Mouse (Mus musculus) megakaryocyte, adult 5-6 weeks (primary cell): Measurements from ENCODE around the gene Foxa3. TPM values are rescaled to one million over a fixed set of nuclear protein-coding genes. Genes with fewer than 3 reads are reported as not detected.

ENCODE experiments used
- ATAC-seq: 2 replicates; pipeline ENCODE4 v1.8.0; 2016; ENCODE audit warnings: mild to moderate bottlenecking, inconsistent platforms; ENCODE audit not compliant: poor library complexity, severe bottlenecking
- total RNA-seq, 2 experiments: library from RNA; stranded (forward) in 1 of 2; stranded (reverse) in 1 of 2; fragments of 153-499, 151-499 nt in 1 of 2; fragments of 221-1000, 200-1000 nt in 1 of 2; gene quantifications; 2 replicates each; pipeline versions ENCODE4 v1.2.3 to v1.2.4; 2015 to 2017

Gene Foxa3
- total RNA-seq, 2 experiments from 2014 or later: not detected

GRCm38 (mm10) chr7:19028067-19028466, 4.7 kb upstream of the Foxa3 start:
- no peak for ATAC-seq

DNA sequence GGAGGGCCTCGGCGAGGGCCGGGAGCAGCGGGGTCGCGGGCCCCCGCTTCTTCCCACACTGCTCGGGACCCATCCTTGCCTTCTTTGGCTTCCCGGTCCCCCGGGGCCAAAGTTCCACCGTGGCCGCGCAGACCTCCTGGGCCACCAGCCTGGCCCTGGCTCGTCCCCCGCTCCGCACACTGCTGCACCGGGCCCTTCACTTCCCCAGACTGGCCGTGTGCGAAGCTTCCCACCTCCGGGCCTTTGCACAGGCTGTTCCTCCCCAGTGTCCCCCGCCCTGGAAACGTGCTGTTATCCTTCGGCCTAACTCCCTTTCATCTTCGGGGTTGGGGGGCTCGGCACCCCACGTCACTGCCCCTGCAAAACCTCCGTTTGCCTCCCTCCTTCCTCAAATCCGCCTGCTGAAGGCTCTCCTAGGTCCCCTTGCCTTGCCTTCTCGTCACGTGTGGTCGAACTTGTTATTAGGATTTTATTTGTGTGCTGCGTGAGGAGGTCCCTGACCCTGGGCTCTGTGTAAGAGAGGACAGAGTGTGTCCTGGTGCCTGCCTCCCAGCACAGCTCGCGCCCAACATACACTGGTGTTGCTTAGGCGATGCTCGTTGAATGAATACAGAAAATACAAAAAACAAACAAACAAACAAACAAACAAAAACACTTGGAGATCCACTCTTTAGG, 1.4 kb upstream of the Foxa3 start:
- ATAC-seq: peak; percentile 37

DNA sequence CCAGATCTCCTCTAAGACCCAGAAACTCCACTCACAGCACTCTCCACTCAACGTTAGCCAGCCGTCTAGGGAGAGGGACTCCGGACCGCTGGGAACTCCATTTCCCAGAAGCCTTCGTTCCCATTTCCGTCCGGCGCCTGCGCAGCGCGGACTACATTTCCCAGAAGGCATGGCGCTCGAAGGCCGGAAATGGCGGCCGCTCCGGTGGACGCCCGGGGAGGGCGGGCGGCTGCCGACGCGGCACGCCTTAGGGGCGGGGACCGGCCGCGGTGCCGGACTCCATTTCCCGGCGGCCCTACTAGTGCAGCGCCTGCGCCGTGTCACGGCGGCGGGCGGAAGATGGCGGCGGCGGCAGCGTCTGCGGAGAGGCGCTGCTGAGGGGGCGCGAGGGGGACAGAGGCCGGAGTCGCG, 763 bp upstream of the Foxa3 start, which contains the start of gene Sympk:
Gene Sympk (plus strand): TSS at position 282 of the 411 bp plus-strand sequence.
- ATAC-seq: peak; percentile 95

GRCm38 (mm10) chr7:19022189-19022958, 964 bp downstream of the Foxa3 start:
- ATAC-seq: no peak

DNA sequence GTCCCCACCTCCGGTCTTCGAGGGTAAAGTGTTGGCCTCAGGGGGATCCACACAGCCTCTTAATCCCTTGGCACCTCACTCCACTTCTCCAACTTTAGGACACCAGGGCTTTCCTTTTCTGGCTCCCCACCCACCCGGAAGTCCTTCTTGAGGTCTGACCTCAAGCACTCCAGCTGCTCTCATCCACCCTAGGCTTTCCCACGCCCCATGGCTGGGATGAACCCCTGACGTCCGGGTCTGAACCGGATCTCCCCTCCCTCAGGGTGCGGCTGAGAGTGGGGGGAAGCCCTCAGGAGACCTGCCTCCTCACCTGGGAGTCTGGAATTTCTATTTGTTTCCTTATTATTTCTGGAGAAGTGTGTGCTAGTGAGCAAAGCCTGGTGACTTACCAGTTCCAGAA, 2.3 kb downstream of the Foxa3 start:
- ATAC-seq: no peak

- ATAC-seq: no peak
Observed at GRCm38 (mm10) chr7:19017909-19018308, 5.4 kb downstream of the Foxa3 start.

- no peak for ATAC-seq
Observed at GRCm38 (mm10) chr7:19016042-19016441, 7.3 kb downstream of the Foxa3 start.

DNA sequence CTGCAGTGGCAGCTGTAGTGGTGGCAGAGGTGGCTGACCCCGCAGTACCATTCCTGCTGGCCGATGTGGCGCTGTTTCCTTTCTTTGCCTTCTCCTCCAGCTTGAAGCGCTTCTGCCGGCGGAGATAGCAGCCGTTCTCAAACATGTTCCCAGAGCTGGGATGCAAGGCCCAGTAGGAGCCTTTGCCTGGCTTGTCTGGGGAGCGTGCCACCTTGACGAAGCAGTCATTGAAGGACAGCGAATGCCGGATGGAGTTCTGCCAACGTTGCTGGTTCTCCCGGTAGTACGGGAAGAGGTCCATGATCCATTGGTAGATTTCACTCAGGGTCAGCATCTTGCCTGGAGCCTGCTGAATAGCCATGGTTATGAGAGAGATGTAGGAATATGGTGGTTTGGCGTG, 8.9 kb downstream of the Foxa3 start:
- ATAC-seq: no peak

GRCm38 (mm10) chr7:19012882-19013281, 10.5 kb downstream of the Foxa3 start:
- no peak for ATAC-seq

DNA sequence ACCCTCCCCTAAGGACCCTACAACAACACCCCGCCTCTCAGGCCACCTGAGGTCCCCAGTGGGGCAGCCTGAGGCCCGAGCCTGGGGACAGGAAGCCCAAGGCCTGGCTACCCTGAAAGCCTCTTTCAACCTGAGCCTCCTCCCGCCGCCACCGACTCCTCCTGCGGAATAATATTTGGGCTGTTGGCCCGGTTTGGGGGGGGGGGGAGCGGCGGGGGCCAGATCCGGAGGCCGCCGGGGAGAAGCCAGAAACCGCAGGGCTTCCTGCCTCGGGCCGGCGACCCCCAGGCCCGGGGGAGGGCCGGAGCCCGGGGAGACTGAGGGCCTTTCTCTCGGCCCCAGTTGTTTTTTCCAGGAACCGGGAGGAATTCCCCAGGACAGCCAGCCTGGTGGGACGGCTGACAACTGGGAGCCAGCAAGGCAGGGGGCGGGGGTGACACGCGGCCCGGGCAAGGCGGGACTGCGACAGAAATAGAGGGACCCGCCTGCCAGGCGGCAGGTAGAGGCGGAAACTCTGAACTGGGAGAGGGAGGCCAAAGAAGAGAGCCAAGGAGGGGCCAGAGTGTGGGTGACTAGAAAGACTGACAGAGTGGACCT, 11.2 kb downstream of the Foxa3 start:
- 0 out of 2 replicates have a peak, but pooled peaks have one; percentile 15 for ATAC-seq

- no peak for ATAC-seq
Observed at GRCm38 (mm10) chr7:19010581-19010980, 12.8 kb downstream of the Foxa3 start.

- ATAC-seq: no peak
Observed at GRCm38 (mm10) chr7:19007026-19007977, 16.0 kb downstream of the Foxa3 start.

GRCm38 (mm10) chr7:19006476-19006875, 16.9 kb downstream of the Foxa3 start:
- ATAC-seq: peak; percentile 60

DNA sequence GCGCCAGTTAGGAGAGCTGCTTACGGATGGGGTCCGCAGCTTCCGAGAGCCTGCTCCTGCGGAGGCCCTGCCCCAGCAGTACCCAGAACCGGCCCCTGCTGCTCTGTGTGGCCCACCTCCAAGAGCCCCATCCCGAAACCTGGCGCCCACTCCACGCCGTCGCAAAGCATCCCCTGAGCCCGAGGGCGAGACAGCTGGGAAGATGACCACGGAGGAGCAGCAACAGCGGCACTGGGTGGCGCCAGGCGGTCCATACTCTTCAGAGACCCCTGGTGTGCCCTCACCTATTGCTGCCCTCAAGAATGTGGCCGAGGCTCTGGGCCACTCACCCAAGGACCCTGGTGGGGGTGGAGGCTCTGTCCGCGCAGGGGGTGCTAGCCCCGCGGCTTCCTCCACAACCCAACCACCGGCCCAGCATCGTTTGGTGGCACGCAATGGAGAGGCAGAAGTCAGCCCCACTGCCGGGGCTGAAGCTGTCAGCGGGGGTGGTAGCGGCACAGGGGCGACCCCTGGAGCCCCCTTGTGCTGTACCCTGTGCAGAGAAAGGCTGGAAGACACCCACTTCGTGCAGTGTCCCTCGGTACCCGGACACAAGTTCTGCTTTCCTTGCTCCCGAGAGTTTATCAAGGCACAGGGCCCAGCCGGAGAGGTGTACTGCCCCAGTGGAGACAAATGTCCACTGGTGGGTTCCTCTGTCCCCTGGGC, 17.8 kb downstream of the Foxa3 start:
- ATAC-seq: no peak

DNA sequence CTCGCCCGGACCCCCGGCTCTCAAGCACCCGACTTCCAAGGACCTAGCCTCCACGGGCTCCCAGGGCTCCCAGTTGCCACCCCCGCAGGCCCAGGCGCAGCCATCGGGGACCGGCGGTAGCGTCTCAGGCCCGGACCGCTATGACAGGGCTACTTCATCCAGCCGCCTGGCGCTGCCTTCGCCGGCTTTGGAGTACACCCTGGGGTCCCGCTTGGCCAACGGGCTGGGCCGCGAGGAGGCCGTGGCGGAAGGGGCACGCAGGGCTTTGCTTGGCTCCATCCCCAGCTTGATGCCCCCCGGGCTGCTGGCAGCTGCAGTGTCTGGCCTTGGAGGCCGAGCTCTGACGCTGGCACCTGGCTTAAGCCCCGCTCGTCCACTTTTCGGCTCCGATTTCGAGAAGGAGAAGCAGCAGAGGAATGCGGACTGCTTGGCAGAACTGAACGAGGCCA, 18.7 kb downstream of the Foxa3 start:
- no peak for ATAC-seq

DNA sequence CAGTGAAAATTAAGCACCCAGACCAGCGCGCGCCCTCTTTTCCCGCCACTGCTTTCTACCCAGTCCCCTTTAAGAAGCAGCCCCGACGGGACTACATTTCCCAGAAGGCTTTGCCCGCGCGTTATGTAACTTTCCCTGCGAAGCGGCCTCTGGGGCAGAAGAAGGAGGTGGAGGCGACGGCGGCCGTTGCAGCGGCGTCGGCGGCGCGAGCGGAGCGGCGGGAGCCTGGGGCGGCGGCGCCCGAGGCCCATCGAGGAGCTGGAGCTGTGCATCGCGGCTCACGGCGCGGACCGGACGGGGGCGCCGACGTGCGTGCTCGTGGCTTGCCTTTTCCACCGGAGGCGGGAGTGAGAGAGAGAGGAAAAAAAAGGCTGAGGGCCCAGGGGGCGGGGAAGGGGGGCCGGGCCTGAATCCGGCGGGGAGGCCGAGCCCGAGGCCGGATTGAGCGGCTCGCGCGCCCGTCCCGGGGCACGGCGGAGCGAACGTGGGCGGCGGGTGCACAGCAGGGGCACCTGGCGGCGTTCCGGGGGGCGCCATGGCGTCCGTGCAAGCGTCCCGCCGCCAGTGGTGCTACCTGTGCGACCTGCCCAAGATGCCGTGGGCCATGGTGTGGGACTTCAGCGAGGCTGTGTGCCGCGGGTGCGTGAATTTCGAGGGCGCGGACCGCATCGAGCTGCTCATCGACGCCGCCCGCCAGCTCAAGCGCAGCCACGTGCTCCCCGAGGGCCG, 19.3 kb downstream of the Foxa3 start, which contains the start of gene Irf2bp1:
Gene Irf2bp1 (plus strand): TSS at position 143 of the 729 bp plus-strand sequence.
- peak; percentile 58 for ATAC-seq

DNA sequence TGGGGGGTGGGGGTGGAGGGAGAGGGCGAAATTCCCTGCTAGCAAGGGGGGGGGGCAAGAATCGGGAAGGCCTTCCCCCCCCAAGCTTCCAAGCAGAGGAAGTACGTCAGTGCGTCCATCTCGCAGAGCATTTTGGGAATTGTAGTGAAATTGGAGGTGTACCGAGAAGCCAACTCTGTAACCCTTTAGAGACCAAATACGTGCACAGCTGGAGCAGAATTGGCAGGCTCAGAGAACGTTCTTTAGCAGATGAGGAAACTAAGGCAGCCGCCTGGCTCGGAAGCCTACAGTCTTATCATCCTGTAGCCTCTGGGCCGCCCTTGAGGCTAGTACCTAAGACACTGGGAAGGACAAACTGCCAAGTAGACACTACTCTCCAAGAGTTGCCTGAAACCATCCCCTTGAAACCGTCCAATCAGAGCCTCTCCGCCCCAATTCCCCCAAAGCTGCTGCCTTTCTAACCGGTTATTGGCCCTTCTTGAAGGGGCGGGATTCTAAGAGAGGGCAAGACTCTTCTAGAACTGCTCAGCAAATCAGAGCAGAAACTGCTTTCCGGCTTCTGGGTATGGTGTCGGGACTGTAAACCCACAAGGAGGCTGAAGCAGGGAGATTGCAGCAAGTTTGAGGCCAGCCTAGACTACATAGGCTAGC, 20.4 kb downstream of the Foxa3 start:
- ATAC-seq: peak; percentile 66

DNA sequence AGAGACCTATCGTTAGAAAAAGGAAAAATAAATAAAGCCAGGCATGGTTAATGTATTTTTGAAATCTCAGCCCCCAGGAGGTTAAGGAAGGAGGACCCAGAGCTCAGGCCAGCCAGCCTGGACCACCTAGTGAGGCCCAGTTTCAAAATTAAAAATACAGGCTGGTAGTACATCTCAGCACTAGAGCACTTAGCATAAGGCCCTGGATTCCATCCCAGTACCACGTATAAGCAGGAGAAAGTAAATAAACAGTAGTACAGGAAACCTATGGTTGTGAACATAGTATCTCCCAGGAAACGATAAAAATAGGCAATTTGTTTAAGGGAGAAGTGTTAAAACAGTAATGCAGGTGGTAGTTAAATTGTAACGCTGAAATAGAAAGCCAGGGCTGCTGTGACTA, 21.2 kb downstream of the Foxa3 start:
- no peak for ATAC-seq

GRCm38 (mm10) chr7:19001807-19002085, 21.6 kb downstream of the Foxa3 start:
- no peak for ATAC-seq
